In the genomic region with DNA sequence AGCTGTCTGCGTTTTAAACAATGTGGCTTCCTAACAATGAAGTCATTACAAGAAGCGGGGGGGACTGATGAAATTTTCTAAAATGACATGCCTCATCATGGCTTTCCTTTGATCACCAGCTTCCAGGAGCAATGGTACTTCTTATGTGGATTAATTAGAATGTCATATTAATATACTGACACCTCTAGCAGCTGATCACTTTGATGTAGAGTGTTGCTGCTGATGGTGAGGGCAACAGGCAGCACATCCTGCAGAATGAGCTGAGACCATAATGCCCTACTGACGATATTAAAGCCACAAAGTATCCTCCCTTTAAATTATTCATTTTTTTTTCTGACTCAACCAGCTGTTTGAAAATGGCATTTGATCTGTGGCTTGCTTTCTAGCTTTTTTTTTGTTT, we compare ENCODE assay signal across 14 mouse cellular contexts.
"Had no signal": no experiment of that assay in that cellular context is flagged by ENCODE, and none has a peak within 500 bp of the region (broad histone marks: within the 10 kb centered on the region; RNA-seq: fewer than 3 reads in every experiment).

No protein-coding gene starts in this region.

- H3K9me3 ChIP-seq: liver, embryonic 12.5 days; midbrain, embryonic 12.5 days; neural tube, embryonic 12.5 days; stomach, embryonic 15.5 days had no signal

- H3K4me2 ChIP-seq: liver, embryonic 12.5 days; lung, embryonic 14.5 days; midbrain, embryonic 12.5 days; neural tube, embryonic 12.5 days; stomach, embryonic 15.5 days had no signal

- H3K4me3 ChIP-seq: liver, embryonic 12.5 days; midbrain, embryonic 12.5 days; neural tube, embryonic 12.5 days; stomach, embryonic 15.5 days had no signal

- H3K27ac ChIP-seq: liver, embryonic 12.5 days; liver, embryonic 14.5 days; midbrain, embryonic 12.5 days; neural tube, embryonic 12.5 days; stomach, embryonic 15.5 days; stomach, postnatal 0 days had no signal

- H3K36me3 ChIP-seq: liver, embryonic 12.5 days; midbrain, embryonic 12.5 days; neural tube, embryonic 12.5 days; stomach, embryonic 15.5 days had no signal

- H3K9ac ChIP-seq: liver, embryonic 12.5 days; liver, embryonic 14.5 days; lung, embryonic 14.5 days; midbrain, embryonic 12.5 days; neural tube, embryonic 12.5 days; stomach, embryonic 15.5 days had no signal

- H3K4me1 ChIP-seq: liver, embryonic 12.5 days; midbrain, embryonic 12.5 days; neural tube, embryonic 12.5 days; stomach, embryonic 15.5 days had no signal

- H3K27me3 ChIP-seq: liver, embryonic 12.5 days; midbrain, embryonic 12.5 days; neural tube, embryonic 12.5 days; stomach, embryonic 15.5 days had no signal

- ATAC-seq: liver, embryonic 12.5 days had no signal

- DNase-seq: lung, adult 18-20 months; lung, embryonic 14.5 days; lung, postnatal 10 days; lung, postnatal 4 days; right cerebral cortex, postnatal 14 days; thymus, adult 2 months; thymus, postnatal 25 days; thymus, postnatal 4 days had no signal
